Mouse (Mus musculus) heart, embryonic 16.5 days (tissue): ENCODE measurements around the gene Mthfd1. TPM values are rescaled to one million over a fixed set of nuclear protein-coding genes. Genes with fewer than 3 reads are reported as not detected.

Experiments used
- ATAC-seq: fragments of 200-750 bp; cut with Nextera tagmentation; replicated peaks from 2 replicates; pipeline ENCODE4 v1.8.0; 2017; ENCODE audit warnings: moderate number of reproducible peaks; ENCODE audit not compliant: insufficient read depth, low FRiP score; ENCODE audit errors: extremely low read depth
- H3K27ac ChIP-seq: fragments of 300-500 bp; sonication (generic); 2 replicates; pipeline ENCODE4 v1.5.1; 2014; ENCODE audit warnings: mild to moderate bottlenecking, low read length, control low read depth, moderate library complexity
- H3K27me3 ChIP-seq: fragments of 300-500 bp; sonication (generic); 2 replicates; pipeline ENCODE4 v1.6.1; 2014; ENCODE audit warnings: low read length, mixed read lengths; ENCODE audit not compliant: control insufficient read depth, insufficient read depth
- H3K36me3 ChIP-seq: fragments of 300-500 bp; sonication (generic); 2 replicates; pipeline ENCODE4 v1.6.1; 2014; ENCODE audit not compliant: control insufficient read depth, insufficient read depth
- H3K4me1 ChIP-seq: fragments of 300-500 bp; sonication (generic); 2 replicates; pipeline ENCODE4 v1.6.1; 2014; ENCODE audit warnings: low read length, mixed read lengths; ENCODE audit not compliant: control insufficient read depth, insufficient read depth
- H3K4me2 ChIP-seq: fragments of 300-500 bp; sonication (generic); 2 replicates; pipeline ENCODE4 v1.6.1; 2014; ENCODE audit warnings: low read depth, mild to moderate bottlenecking, control low read depth, low read length
- H3K4me3 ChIP-seq: fragments of 300-500 bp; sonication (generic); 2 replicates; pipeline ENCODE4 v1.5.1; 2014; ENCODE audit warnings: mild to moderate bottlenecking, control low read depth, low read length
- H3K9ac ChIP-seq: fragments of 300-500 bp; sonication (generic); 2 replicates; pipeline ENCODE4 v1.6.1; 2014; ENCODE audit warnings: low read length, control low read depth
- H3K9me3 ChIP-seq: fragments of 300-500 bp; sonication (generic); replicated peaks from 2 replicates; pipeline ENCODE4 v1.6.1; 2016; ENCODE audit warnings: low read length; ENCODE audit not compliant: control insufficient read depth
- WGBS: fragments of 180-500 bp; shearing (Covaris S2); extraction: QIAGEN DNeasy Blood & Tissue Kit; methylation state at CpG from one replicate; pipeline ENCODE4 v1.1.7; 2014; 5-methylcytosine and 5-hydroxymethylcytosine counted together
- polyA plus RNA-seq: library from polyadenylated mRNA; unstranded; fragments of >200 nt; fragmentation: Nextera tagmentation; extraction: Ambion mirVana; gene quantifications from 2 replicates; pipeline ENCODE4 v1.2.1, GENCODE M21; 2015

Gene Mthfd1
- polyA plus RNA-seq, 1 experiment from 2014 or later: 45.8 TPM

GRCm38 (mm10) chr12:76255499-76255875 is 389 bp downstream of the Mthfd1 start:
- peak overlapping the region; percentile 84 for H3K27ac ChIP-seq
- 0% methylated on average over 11 of the region's 11 CpGs for WGBS
- peak overlapping the region; percentile 79 for H3K9ac ChIP-seq
- H3K27me3 ChIP-seq: no peaks in the 10 kb centered on the region
- no peaks in the 10 kb centered on the region for H3K9me3 ChIP-seq
- H3K4me3 ChIP-seq: peak overlapping the region; percentile 73
- H3K4me1 ChIP-seq: peaks cover 10% of the 10 kb centered on the region
- peak; percentile 8 for ATAC-seq
- H3K4me2 ChIP-seq: peak overlapping the region; percentile 91
- no peaks in the 10 kb centered on the region for H3K36me3 ChIP-seq

DNA sequence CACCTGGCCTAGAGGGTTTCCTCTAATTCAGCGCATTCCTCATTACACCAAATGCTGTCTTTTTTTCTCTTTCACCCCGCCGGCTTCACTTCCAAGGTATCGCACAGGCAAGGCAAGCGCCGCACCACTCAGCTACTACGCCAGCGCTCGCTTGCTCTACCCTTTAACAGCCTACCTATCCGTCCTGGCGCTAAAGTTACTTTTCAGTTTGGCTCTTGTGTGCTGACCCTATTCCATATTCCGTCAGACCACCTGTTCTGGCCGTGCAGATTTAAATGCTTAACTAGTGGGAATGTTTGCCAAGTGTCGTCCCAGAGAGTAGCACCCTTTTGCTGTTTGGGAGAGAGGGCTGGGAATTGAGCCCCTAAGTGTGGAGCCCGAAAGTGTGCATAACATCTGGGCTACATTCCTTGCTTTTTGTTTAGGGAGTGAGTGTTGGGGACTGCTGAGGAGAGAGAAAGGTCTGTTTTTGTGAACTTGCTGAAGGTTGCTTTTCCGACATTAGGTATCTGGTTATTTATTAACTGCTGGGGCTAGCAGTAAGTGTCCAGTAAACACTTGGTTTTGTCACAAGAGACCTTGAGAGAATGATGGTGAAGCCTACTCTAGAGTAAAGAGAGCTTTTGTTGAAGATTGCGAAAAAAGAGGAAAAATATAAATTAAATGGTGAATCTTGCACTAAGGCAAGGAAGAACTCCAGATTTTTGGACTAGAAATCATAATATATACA is 1.2 kb downstream of the Mthfd1 start:
- H3K27me3 ChIP-seq: no peaks in the 10 kb centered on the region
- peak overlapping the region; percentile 79 for H3K9ac ChIP-seq
- peaks cover 10% of the 10 kb centered on the region for H3K4me1 ChIP-seq
- peak overlapping the region; percentile 73 for H3K4me3 ChIP-seq
- no peak overlapping the region for H3K27ac ChIP-seq
- H3K4me2 ChIP-seq: peak overlapping the region; percentile 91
- no peaks in the 10 kb centered on the region for H3K36me3 ChIP-seq
- H3K9me3 ChIP-seq: no peaks in the 10 kb centered on the region
- WGBS: 9% methylated on average over 17 of the region's 17 CpGs
- ATAC-seq: no peak

- 88% methylated on average over 3 of the region's 3 CpGs for WGBS
- no peaks in the 10 kb centered on the region; the same call in 1 of the 2 replicates for H3K36me3 ChIP-seq
- ATAC-seq: no peak
- no peak overlapping the region for H3K27ac ChIP-seq
- H3K9me3 ChIP-seq: no peaks in the 10 kb centered on the region
- peaks cover 9% of the 10 kb centered on the region for H3K4me1 ChIP-seq
- no peak overlapping the region for H3K9ac ChIP-seq
- no peak overlapping the region for H3K4me2 ChIP-seq
- no peak overlapping the region for H3K4me3 ChIP-seq
- no peaks in the 10 kb centered on the region for H3K27me3 ChIP-seq
Observed at GRCm38 (mm10) chr12:76260673-76261072, 5.6 kb downstream of the Mthfd1 start.

GRCm38 (mm10) chr12:76261556-76261955 is 6.5 kb downstream of the Mthfd1 start:
- Histone ChIP-seq H3K9me3 (no peaks in the 10 kb centered on the region), H3K4me3 (no peak overlapping the region), H3K36me3 (peaks cover 3% of the 10 kb centered on the region; the same call in 1 of the 2 replicates), H3K9ac (no peak overlapping the region), H3K4me2 (no peak overlapping the region), H3K27me3 (no peaks in the 10 kb centered on the region), H3K27ac (no peak overlapping the region), H3K4me1 (peaks cover 2% of the 10 kb centered on the region)
- 86% methylated on average over 4 of the region's 4 CpGs for WGBS
- ATAC-seq: no peak

- no peak overlapping the region for H3K4me2 ChIP-seq
- 87% methylated on average over 4 of the region's 4 CpGs for WGBS
Observed at GRCm38 (mm10) chr12:76262918-76263317, 7.8 kb downstream of the Mthfd1 start.

DNA sequence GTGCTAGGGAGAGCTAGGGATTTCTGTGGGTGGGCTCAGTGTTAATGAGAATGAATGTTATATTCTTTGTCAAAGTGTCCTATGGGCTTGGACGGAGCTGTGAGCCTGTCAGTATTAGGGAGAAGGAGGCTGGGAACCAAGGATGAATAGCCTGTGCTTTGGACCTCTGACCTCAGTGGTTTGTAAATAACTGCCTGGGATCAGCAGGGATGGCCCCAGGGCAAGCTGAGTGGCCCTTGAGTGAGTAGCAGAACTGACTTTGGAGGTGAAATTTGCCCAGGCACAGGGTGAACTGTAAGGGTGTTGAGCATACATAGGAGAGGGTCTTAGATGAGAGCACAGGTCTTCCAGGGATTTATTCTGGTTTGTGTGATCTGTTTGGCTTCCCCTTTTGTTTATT is 8.8 kb downstream of the Mthfd1 start:
- Histone ChIP-seq H3K9ac (no peak overlapping the region), H3K9me3 (no peaks in the 10 kb centered on the region), H3K27me3 (no peaks in the 10 kb centered on the region), H3K4me1 (peaks cover 2% of the 10 kb centered on the region; the same call in 1 of the 2 replicates), H3K4me3 (no peak overlapping the region), H3K4me2 (no peak overlapping the region), H3K36me3 (peaks cover 3% of the 10 kb centered on the region; the same call in 1 of the 2 replicates), H3K27ac (no peak overlapping the region)
- WGBS: 75% methylated on average over 1 of the region's 1 CpGs
- ATAC-seq: no peak

More at GRCm38 (mm10) chr12:76262918-76263317, 7.8 kb downstream of the Mthfd1 start:
- ATAC-seq: no peak
- Histone ChIP-seq H3K36me3 (peaks cover 3% of the 10 kb centered on the region; the same call in 1 of the 2 replicates), H3K4me3 (no peak overlapping the region), H3K27me3 (no peaks in the 10 kb centered on the region), H3K9me3 (no peaks in the 10 kb centered on the region), H3K4me1 (peaks cover 2% of the 10 kb centered on the region; the same call in 1 of the 2 replicates), H3K27ac (no peak overlapping the region), H3K9ac (no peak overlapping the region)

- Histone ChIP-seq H3K4me3 (no peak overlapping the region), H3K27ac (no peak overlapping the region), H3K4me2 (no peak overlapping the region), H3K36me3 (peaks cover 3% of the 10 kb centered on the region; the same call in 1 of the 2 replicates), H3K27me3 (no peaks in the 10 kb centered on the region), H3K9me3 (no peaks in the 10 kb centered on the region), H3K4me1 (peaks cover 2% of the 10 kb centered on the region; the same call in 1 of the 2 replicates), H3K9ac (no peak overlapping the region)
- 77% methylated on average over 9 of the region's 9 CpGs for WGBS
- no peak for ATAC-seq
Observed at GRCm38 (mm10) chr12:76264325-76264965, 9.3 kb downstream of the Mthfd1 start.

GRCm38 (mm10) chr12:76265001-76265400 is 9.9 kb downstream of the Mthfd1 start:
- Histone ChIP-seq H3K4me3 (no peak overlapping the region), H3K4me1 (peaks cover 2% of the 10 kb centered on the region; the same call in 1 of the 2 replicates), H3K9me3 (no peaks in the 10 kb centered on the region), H3K27me3 (no peaks in the 10 kb centered on the region), H3K27ac (no peak overlapping the region), H3K9ac (no peak overlapping the region), H3K4me2 (no peak overlapping the region), H3K36me3 (peaks cover 3% of the 10 kb centered on the region; the same call in 1 of the 2 replicates)
- no peak for ATAC-seq
- WGBS: 65% methylated on average over 6 of the region's 6 CpGs

- H3K4me3 ChIP-seq: no peak overlapping the region
- ATAC-seq: no peak
Observed at GRCm38 (mm10) chr12:76266875-76267274, 11.8 kb downstream of the Mthfd1 start.

More at GRCm38 (mm10) chr12:76266875-76267274, 11.8 kb downstream of the Mthfd1 start:
- Histone ChIP-seq H3K4me2 (no peak overlapping the region), H3K9me3 (no peaks in the 10 kb centered on the region), H3K9ac (no peak overlapping the region), H3K27me3 (no peaks in the 10 kb centered on the region), H3K36me3 (peaks cover 3% of the 10 kb centered on the region; the same call in 1 of the 2 replicates), H3K27ac (no peak overlapping the region), H3K4me1 (peaks cover 2% of the 10 kb centered on the region; the same call in 1 of the 2 replicates)
- 55% methylated on average over 9 of the region's 9 CpGs for WGBS
